Mouse (Mus musculus) heart, embryonic 14.5 days (tissue): ENCODE results near the gene Cops4. TPM values are rescaled to one million over a fixed set of nuclear protein-coding genes. Genes with fewer than 3 reads are reported as not detected.

ENCODE experiments used
- ATAC-seq: fragments of 200-750 bp; cut with Nextera tagmentation; 2 replicates; pipeline ENCODE4 v1.8.0; 2017; ENCODE audit warnings: low read depth, moderate TSS enrichment; ENCODE audit not compliant: insufficient number of reproducible peaks, insufficient read depth, low FRiP score
- H3K27ac ChIP-seq, 2 experiments: fragments of 200-500 bp in 1 of 2; fragments of 300-500 bp in 1 of 2; sonication (generic) in 1 of 2; replicated peaks in 1 of 2; 2 replicates each; pipeline ENCODE4 v1.5.1; 2012 to 2014; ENCODE audit warnings: low read depth in 2 of 2, low read length in 2 of 2, control low read depth in 1 of 2, mild to moderate bottlenecking in 1 of 2, mixed read lengths in 1 of 2; ENCODE audit not compliant: control insufficient read depth in 1 of 2, insufficient read depth in 1 of 2
- H3K27me3 ChIP-seq: fragments of 300-500 bp; sonication (generic); 2 replicates; pipeline ENCODE4 v1.6.1; 2014; ENCODE audit warnings: mild to moderate bottlenecking, low read length, control low read depth; ENCODE audit not compliant: control insufficient read depth, insufficient read depth
- H3K36me3 ChIP-seq: fragments of 300-500 bp; sonication (generic); 2 replicates; pipeline ENCODE4 v1.6.1; 2014; ENCODE audit warnings: mild to moderate bottlenecking, control low read depth, low read length, mixed read lengths; ENCODE audit not compliant: control insufficient read depth, insufficient read depth
- H3K4me1 ChIP-seq, 2 experiments: fragments of 200-500 bp in 1 of 2; fragments of 300-500 bp in 1 of 2; sonication (generic) in 1 of 2; 2 replicates each; pipeline ENCODE4 v1.6.1; 2012 to 2014; ENCODE audit warnings: low read length in 2 of 2, control low read depth in 1 of 2, mixed read lengths in 1 of 2; ENCODE audit not compliant: control insufficient read depth in 2 of 2, insufficient read depth in 2 of 2
- H3K4me2 ChIP-seq: fragments of 300-500 bp; sonication (generic); 2 replicates; pipeline ENCODE4 v1.6.1; 2014; ENCODE audit warnings: mild to moderate bottlenecking, low read length
- H3K4me3 ChIP-seq, 2 experiments: fragments of 200-500 bp in 1 of 2; fragments of 300-500 bp in 1 of 2; sonication (generic) in 1 of 2; 2 replicates each; pipeline ENCODE4 v1.5.1; 2012 to 2014; ENCODE audit warnings: low read length in 2 of 2, mild to moderate bottlenecking in 2 of 2, control low read depth in 1 of 2, low read depth in 1 of 2, moderate library complexity in 1 of 2; ENCODE audit not compliant: control insufficient read depth in 1 of 2, insufficient read depth in 1 of 2
- H3K9ac ChIP-seq: fragments of 300-500 bp; sonication (generic); 2 replicates; pipeline ENCODE4 v1.6.1; 2014; ENCODE audit warnings: mild to moderate bottlenecking, low read length
- H3K9me3 ChIP-seq: fragments of 300-500 bp; sonication (generic); 2 replicates; pipeline ENCODE4 v1.6.1; 2016; ENCODE audit warnings: low read length, control low read depth; ENCODE audit not compliant: control insufficient read depth
- WGBS: fragments of 180-500 bp; shearing (Covaris S2); extraction: QIAGEN DNeasy Blood & Tissue Kit; methylation state at CpG from one replicate; pipeline ENCODE4 v1.1.7; 2014; 5-methylcytosine and 5-hydroxymethylcytosine counted together
- polyA plus RNA-seq: library from polyadenylated mRNA; unstranded; fragments of >200 nt; fragmentation: Nextera tagmentation; extraction: Ambion mirVana; gene quantifications from 2 replicates; pipeline ENCODE4 v1.2.1, GENCODE M21; 2014

Cops4 gene
- polyA plus RNA-seq, 1 experiment from 2014 or later: 157 TPM

DNA sequence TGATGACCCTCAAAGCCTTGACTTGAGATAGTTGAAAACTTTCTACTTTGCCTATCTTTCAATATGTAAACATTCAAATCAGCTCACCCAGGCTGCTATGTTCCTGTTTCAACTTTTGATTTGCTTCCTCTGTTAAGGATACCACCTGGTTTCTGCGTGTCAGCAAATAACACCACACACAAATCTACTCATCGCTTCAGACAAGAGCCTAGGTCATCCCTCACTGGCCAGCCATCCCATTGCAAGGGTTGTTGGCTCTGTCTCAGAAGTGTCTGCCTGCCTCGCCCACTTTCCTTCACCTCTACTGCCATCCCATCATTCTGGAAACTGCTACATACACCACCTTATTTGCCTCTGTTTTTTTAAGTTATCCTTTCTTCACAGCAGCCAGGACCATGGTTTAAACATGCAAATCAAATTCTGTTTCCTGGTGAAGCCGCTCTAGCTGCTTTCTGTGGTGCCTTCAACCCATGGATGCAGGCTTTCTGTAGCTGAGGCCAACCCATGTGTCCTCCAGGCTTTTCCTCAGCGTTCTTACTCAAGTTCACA, 60.8 kb downstream of the Cops4 start:
- Histone ChIP-seq H3K9me3 (no peaks in the 10 kb centered on the region), H3K9ac (no peak overlapping the region), H3K4me2 (no peak overlapping the region), H3K4me3 (no peak overlapping the region), H3K4me1 (no peaks in the 10 kb centered on the region), H3K27me3 (no peaks in the 10 kb centered on the region), H3K36me3 (no peaks in the 10 kb centered on the region), H3K27ac (no peak overlapping the region)
- no peak for ATAC-seq
- 78% methylated on average over 5 of the region's 5 CpGs for WGBS

DNA sequence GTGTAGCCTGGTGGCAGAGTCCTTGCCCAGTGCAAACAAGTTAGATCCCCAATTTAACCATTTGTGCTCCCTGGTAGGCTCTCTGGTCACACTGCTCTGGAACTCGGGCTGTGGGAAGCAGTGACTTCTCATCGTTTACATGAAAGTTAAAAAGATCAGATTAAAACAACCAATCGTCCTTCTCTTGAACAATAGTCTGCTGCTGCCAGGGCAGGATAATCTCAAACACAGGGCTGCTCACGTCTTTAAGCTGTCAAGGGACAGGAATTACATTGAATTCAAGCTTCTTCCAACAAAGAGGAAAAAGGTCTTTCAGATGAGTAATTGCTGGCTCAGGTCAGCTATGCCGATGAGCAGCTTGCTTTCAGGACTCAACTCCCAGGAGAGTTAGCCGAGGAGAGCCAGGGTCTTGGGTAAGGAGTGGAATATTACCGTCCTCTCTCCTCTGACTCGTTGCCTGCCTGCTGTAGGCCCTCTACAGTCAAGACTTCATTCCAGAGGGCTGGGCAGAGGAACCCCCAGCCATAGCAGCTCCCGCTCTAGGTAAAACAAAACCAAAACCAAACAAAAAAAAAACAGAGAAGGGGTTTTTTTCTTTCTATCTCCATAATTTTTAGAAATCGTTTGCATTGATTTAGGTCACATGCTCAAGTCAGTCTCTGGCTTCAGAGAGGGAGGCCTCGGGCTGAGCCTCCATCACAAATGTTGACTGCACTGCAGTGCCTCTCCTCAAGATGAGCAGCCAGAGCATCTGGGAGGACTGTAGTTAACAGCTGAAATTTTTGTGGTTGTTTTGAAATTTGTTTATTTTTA, 63.7 kb downstream of the Cops4 start:
- no peaks in the 10 kb centered on the region for H3K27me3 ChIP-seq
- H3K4me1 ChIP-seq: no peaks in the 10 kb centered on the region
- H3K4me3 ChIP-seq: no peak overlapping the region
- H3K36me3 ChIP-seq: no peaks in the 10 kb centered on the region
- 55% methylated on average over 11 of the region's 11 CpGs for WGBS
- no peak overlapping the region for H3K4me2 ChIP-seq
- H3K9ac ChIP-seq: no peak overlapping the region
- ATAC-seq: no peak
- H3K9me3 ChIP-seq: no peaks in the 10 kb centered on the region
- no peak overlapping the region for H3K27ac ChIP-seq

DNA sequence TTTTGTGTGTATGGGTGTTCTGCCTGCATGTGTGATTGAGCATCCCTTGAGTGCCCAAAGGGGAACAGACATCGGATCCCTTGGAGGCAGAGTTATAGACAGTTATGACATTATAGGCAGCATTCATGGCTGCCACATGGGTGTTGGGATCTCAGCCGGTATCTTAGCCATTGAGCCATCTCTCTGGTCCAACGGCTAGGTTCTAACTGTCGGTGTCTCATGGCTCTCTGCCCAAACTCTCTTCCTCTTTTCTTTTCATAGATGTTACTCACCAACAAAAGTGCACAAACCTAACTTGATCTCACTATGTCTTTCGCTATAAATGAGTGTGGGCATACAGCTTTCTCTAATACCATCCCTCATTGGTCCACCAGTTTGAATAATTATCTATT, 64.3 kb downstream of the Cops4 start:
- H3K36me3 ChIP-seq: no peaks in the 10 kb centered on the region
- no peak for ATAC-seq
- H3K27ac ChIP-seq: no peak overlapping the region
- no peaks in the 10 kb centered on the region for H3K4me1 ChIP-seq
- WGBS: 85% methylated on average over 5 of the region's 5 CpGs
- no peak overlapping the region for H3K9ac ChIP-seq
- H3K4me3 ChIP-seq: no peak overlapping the region
- no peaks in the 10 kb centered on the region for H3K9me3 ChIP-seq
- H3K27me3 ChIP-seq: no peaks in the 10 kb centered on the region
- no peak overlapping the region for H3K4me2 ChIP-seq

DNA sequence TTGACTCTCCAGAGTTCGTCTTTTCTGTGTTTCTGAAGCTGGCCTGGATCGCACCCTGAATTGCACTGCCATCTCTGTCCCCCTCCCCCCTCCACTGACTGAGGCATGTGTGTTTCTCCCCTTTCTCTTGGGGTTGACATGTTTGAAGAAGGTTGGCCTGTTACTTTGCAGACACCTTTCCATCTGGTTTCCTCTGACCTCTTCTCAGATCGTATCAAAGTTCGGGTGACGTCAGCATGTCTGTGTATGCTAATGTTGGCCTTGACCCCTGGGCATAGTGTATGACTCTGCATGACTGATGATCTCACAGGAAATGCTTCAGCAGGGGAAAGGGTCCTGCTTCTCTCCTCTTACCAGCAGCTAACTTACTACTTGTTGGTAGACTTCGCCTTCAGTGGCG, 65.0 kb downstream of the Cops4 start:
- no peaks in the 10 kb centered on the region for H3K9me3 ChIP-seq
- H3K4me2 ChIP-seq: no peak overlapping the region
- H3K4me1 ChIP-seq: no peaks in the 10 kb centered on the region
- no peak overlapping the region for H3K27ac ChIP-seq
- H3K9ac ChIP-seq: no peak overlapping the region
- ATAC-seq: no peak
- H3K36me3 ChIP-seq: no peaks in the 10 kb centered on the region
- no peaks in the 10 kb centered on the region for H3K27me3 ChIP-seq
- 75% methylated on average over 7 of the region's 7 CpGs for WGBS
- H3K4me3 ChIP-seq: no peak overlapping the region

DNA sequence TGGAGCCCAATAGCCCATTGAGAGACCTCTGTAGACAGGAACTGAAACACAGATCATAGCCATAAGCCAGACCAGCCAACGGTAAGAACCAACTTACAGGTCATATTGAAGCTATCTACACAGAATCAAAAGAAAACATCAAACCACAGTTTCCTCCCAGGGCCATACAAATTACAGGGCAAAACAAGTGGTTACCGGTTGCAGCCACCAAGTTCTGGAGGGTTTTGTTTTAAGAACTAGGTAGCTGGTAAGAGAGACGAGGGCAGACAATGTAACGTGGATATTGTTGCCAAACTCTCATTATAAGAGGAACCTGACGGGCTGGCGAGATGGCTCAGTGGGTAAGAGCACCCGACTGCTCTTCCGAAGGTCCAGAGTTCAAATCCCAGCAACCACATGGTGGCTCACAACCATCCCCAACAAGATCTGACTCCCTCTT, 67.1 kb downstream of the Cops4 start:
- no peaks in the 10 kb centered on the region for H3K9me3 ChIP-seq
- no peaks in the 10 kb centered on the region for H3K36me3 ChIP-seq
- H3K27ac ChIP-seq: no peak overlapping the region
- no peaks in the 10 kb centered on the region for H3K27me3 ChIP-seq
- WGBS: 84% methylated on average over 8 of the region's 8 CpGs
- ATAC-seq: no peak
- H3K4me3 ChIP-seq: no peak overlapping the region
- H3K9ac ChIP-seq: no peak overlapping the region
- no peaks in the 10 kb centered on the region for H3K4me1 ChIP-seq
- H3K4me2 ChIP-seq: no peak overlapping the region

DNA sequence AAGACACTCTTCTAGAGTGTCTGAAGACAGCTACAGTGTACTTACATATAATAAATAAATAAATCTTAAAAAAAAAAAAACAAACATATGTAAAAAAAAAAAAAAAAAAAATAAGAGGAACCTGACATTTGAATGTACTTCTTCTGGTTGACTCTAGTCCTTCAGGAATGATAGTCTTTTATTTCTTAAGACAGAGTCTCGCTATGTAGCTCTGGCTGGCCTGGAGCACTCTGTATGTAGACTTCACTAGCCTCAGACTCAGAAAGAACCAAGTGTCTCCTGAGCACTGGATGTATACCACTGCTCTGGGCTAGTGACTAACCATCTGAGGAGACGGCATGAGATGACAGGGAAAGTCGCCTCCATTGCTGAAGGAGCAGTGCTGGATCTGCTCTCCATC, 67.5 kb downstream of the Cops4 start:
- H3K4me3 ChIP-seq: no peak overlapping the region
- no peaks in the 10 kb centered on the region for H3K36me3 ChIP-seq
- no peak for ATAC-seq
- WGBS: 78% methylated on average over 3 of the region's 3 CpGs
- H3K27ac ChIP-seq: no peak overlapping the region
- H3K9ac ChIP-seq: no peak overlapping the region
- no peaks in the 10 kb centered on the region for H3K9me3 ChIP-seq
- H3K4me1 ChIP-seq: no peaks in the 10 kb centered on the region
- H3K27me3 ChIP-seq: no peaks in the 10 kb centered on the region
- H3K4me2 ChIP-seq: no peak overlapping the region

DNA sequence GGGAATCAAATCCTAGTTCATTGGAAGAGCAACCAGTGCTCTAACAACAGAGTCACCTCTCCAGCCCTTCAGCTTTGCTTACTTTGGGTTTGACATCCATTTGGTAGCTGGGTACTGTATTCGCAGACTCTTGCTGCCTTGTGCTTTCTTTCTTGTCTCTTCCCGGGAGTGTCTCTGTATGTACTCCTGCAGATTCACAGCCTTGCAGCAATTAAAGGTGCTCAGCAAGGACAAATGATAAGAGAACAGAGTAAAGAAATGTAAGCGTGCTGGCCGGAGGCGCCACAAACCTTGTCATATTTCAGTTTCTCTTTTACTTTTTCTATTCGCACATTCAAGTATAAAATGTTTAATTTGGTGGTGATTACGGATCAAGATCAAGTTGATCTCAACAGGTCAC, 69.0 kb downstream of the Cops4 start:
- H3K9ac ChIP-seq: no peak overlapping the region
- no peaks in the 10 kb centered on the region for H3K36me3 ChIP-seq
- no peaks in the 10 kb centered on the region for H3K9me3 ChIP-seq
- no peak for ATAC-seq
- no peak overlapping the region for H3K27ac ChIP-seq
- no peaks in the 10 kb centered on the region for H3K27me3 ChIP-seq
- H3K4me2 ChIP-seq: no peak overlapping the region
- no peaks in the 10 kb centered on the region for H3K4me1 ChIP-seq
- H3K4me3 ChIP-seq: no peak overlapping the region
- 82% methylated on average over 7 of the region's 7 CpGs for WGBS

DNA sequence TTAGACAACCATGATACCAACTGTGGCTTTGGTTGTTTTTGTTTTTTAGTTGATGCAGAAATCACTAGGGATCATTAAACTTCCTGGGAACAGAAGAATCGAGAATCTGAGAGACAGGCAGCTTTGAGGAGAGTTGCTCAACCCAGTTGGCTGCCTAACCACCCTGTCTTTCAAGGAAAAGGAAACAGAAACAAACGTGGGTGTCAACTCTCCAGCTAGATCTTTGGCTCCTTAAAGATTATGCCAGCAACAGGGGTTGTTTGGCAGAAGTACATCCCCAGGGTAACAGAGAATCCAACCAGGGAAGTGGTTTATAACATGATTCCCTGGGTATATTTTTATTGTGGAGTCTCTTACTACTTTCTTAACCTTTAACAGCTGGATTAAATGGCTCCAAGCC, 69.5 kb downstream of the Cops4 start:
- no peak overlapping the region for H3K9ac ChIP-seq
- H3K4me2 ChIP-seq: no peak overlapping the region
- H3K4me3 ChIP-seq: no peak overlapping the region
- H3K27ac ChIP-seq: no peak overlapping the region
- no peak for ATAC-seq
- WGBS: 35% methylated on average over 2 of the region's 2 CpGs
- H3K9me3 ChIP-seq: no peaks in the 10 kb centered on the region
- H3K4me1 ChIP-seq: no peaks in the 10 kb centered on the region
- no peaks in the 10 kb centered on the region for H3K27me3 ChIP-seq
- H3K36me3 ChIP-seq: no peaks in the 10 kb centered on the region
